Mouse (Mus musculus): ENCODE results near the gene Fam3c. TPM values are rescaled to one million over a fixed set of nuclear protein-coding genes. Genes with fewer than 3 reads are reported as not detected.

Gene Fam3c
- total and polyA plus RNA-seq, 3 experiments: 28.2 to 396 (median 30.7) TPM

DNA sequence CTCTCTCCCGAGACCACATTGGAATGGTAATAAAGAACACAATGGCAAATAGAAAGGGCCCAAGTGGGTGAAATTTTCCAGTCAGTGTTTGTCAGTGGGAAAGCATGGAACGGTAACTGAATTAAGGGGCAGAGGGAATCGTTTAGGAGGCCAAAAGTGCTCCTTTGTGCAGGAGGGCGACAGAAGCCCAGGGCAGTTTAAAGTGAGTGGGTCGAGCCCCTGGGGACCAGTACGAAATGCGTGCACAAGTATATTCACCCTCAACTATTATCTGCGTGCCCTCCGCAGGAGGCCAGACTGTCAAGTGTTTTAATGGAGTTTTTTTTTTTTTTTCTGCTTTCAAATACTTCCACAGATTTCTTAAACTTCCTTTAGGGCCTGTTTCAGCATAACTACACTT is 47.3 kb upstream of the Fam3c start:
- Histone ChIP-seq H3K4me3 (ENCODE audit: control insufficient read depth in 1 of 2, insufficient read depth in 1 of 2, low read depth in 2 of 2, low read length in 2 of 2) (no peak overlapping the region), H3K9ac (ENCODE audit: control insufficient read depth, low read depth, low read length, poor library complexity, severe bottlenecking) (no peak overlapping the region), H3K79me2 (ENCODE audit: control insufficient read depth, insufficient read depth, low read length, poor library complexity) (no peaks in the 10 kb centered on the region), H3K4me1 (ENCODE audit: control insufficient read depth in 1 of 2, insufficient read depth in 2 of 2, low read length in 2 of 2) (0 out of 4 replicates have a peak, but pooled peaks cover 0 to 5% of the 10 kb centered on the region in 2 experiments), H3K36me3 (ENCODE audit: control insufficient read depth in 1 of 2, insufficient read depth in 2 of 2, low read length in 2 of 2) (peaks cover 0 to 2% of the 10 kb centered on the region in 2 experiments; a peak in 2 of 4 replicates), H3K27me3 (ENCODE audit: control insufficient read depth in 1 of 2, insufficient read depth in 2 of 2, low read length in 2 of 2) (no peaks in the 10 kb centered on the region), H3K27ac (ENCODE audit: control insufficient read depth, low read depth, low read length) (no peak overlapping the region), H3K9me3 (replicated peaks; ENCODE audit: insufficient read depth, low read length) (no peaks in the 10 kb centered on the region)
- TF ChIP-seq ZMIZ1 (IDR thresholded peaks at IDR 0.05; ENCODE audit: low read depth, low read length) (no peak), MAX (IDR thresholded peaks at IDR 0.05; ENCODE audit: low read length) (no peak), BHLHE40 (IDR thresholded peaks at IDR 0.05; ENCODE audit: borderline replicate concordance, low read depth, low read length) (no peak), NELFE (IDR thresholded peaks at IDR 0.05; ENCODE audit: low read depth, low read length) (no peak), TAL1 (IDR thresholded peaks at IDR 0.05; ENCODE audit: low read length) (no peak), RCOR1 (IDR thresholded peaks at IDR 0.05; ENCODE audit: low read depth, low read length) (no peak), TBP (IDR thresholded peaks at IDR 0.05; ENCODE audit: low read depth, low read length) (no peak)
- no peak for DNase-seq (ENCODE audit: low read depth, low spot score)

DNA sequence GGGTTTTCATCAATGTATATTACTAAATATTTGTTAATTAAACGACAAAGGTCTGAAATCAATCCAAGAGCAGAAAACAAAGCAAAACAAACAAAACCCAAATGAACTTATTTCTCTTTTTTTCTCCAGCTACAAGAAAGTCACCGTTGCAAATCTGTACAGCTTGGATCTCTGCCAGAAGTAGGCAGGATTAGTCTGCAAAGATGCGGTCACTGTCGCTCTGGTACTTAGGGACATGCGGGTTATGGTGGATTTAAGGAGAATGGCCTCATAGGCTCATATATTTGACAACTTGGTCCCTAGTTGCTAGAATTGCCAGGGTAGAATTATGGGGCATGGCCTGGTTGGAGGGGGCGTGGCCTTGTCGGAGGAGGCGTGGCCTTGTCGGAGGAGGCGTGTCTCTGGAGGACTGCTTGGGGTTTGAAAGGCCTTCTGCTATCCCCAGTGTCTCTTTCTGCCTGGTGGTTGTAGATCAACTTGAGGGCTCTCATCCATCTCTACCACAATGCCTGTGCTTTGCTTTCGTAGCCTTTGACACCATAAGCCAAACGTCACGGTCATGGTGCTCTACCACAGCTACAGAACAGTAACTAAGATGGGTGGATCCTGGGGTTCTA is 46.6 kb upstream of the Fam3c start:
- no peaks in the 10 kb centered on the region for H3K9me3 ChIP-seq (replicated peaks; ENCODE audit: insufficient read depth, low read length)
- H3K27me3 ChIP-seq (ENCODE audit: control insufficient read depth in 1 of 2, insufficient read depth in 2 of 2, low read length in 2 of 2): no peaks in the 10 kb centered on the region
- H3K79me2 ChIP-seq (ENCODE audit: control insufficient read depth, insufficient read depth, low read length, poor library complexity): no peaks in the 10 kb centered on the region
- DNase-seq (ENCODE audit: low read depth, low spot score): peak; percentile 59
- 0 out of 4 replicates have a peak, but pooled peaks cover 0 to 5% of the 10 kb centered on the region in 2 experiments for H3K4me1 ChIP-seq (ENCODE audit: control insufficient read depth in 1 of 2, insufficient read depth in 2 of 2, low read length in 2 of 2)
- H3K27ac ChIP-seq (ENCODE audit: control insufficient read depth, low read depth, low read length): no peak overlapping the region
- TF ChIP-seq MYB (IDR thresholded peaks at IDR 0.05; ENCODE audit: low read depth, low read length): no peak
- peak; percentile 55; the same call in 1 of the 2 replicates for TF ChIP-seq RCOR1 (IDR thresholded peaks at IDR 0.05; ENCODE audit: low read depth, low read length)
- no peak for TF ChIP-seq CTCF (IDR thresholded peaks at IDR 0.05 in 2 of 3, conservative IDR thresholded peaks at IDR 0.05 in 1 of 3; ENCODE audit: control insufficient read depth in 1 of 3, insufficient read depth in 1 of 3, low read depth in 2 of 3, low read length in 3 of 3, poor library complexity in 1 of 3, severe bottlenecking in 1 of 3)
- H3K36me3 ChIP-seq (ENCODE audit: control insufficient read depth in 1 of 2, insufficient read depth in 2 of 2, low read length in 2 of 2): peaks cover 0 to 2% of the 10 kb centered on the region in 2 experiments; a peak in 2 of 4 replicates
- no peak overlapping the region for H3K9ac ChIP-seq (ENCODE audit: control insufficient read depth, low read depth, low read length, poor library complexity, severe bottlenecking)
- H3K4me3 ChIP-seq (ENCODE audit: control insufficient read depth in 1 of 2, insufficient read depth in 1 of 2, low read depth in 2 of 2, low read length in 2 of 2): no peak overlapping the region

- Histone ChIP-seq H3K9ac (ENCODE audit: control insufficient read depth, low read depth, low read length, poor library complexity, severe bottlenecking) (no peak overlapping the region), H3K36me3 (ENCODE audit: control insufficient read depth in 1 of 2, insufficient read depth in 2 of 2, low read length in 2 of 2) (peaks cover 0 to 2% of the 10 kb centered on the region in 2 experiments; a peak in 2 of 4 replicates), H3K4me1 (ENCODE audit: control insufficient read depth in 1 of 2, insufficient read depth in 2 of 2, low read length in 2 of 2) (0 out of 4 replicates have a peak, but pooled peaks cover 0 to 5% of the 10 kb centered on the region in 2 experiments), H3K27ac (ENCODE audit: control insufficient read depth, low read depth, low read length) (no peak overlapping the region), H3K79me2 (ENCODE audit: control insufficient read depth, insufficient read depth, low read length, poor library complexity) (no peaks in the 10 kb centered on the region), H3K27me3 (ENCODE audit: control insufficient read depth in 1 of 2, insufficient read depth in 2 of 2, low read length in 2 of 2) (no peaks in the 10 kb centered on the region), H3K9me3 (replicated peaks; ENCODE audit: insufficient read depth, low read length) (no peaks in the 10 kb centered on the region), H3K4me3 (ENCODE audit: control insufficient read depth in 1 of 2, insufficient read depth in 1 of 2, low read depth in 2 of 2, low read length in 2 of 2) (no peak overlapping the region)
- TF ChIP-seq TAL1 (IDR thresholded peaks at IDR 0.05; ENCODE audit: low read length) (peak; percentile 60), ZKSCAN1 (IDR thresholded peaks at IDR 0.05; ENCODE audit: low read depth, low read length) (no peak), GATA1 (IDR thresholded peaks at IDR 0.05; ENCODE audit: low read depth, low read length) (peak; percentile 57), EP300 (IDR thresholded peaks at IDR 0.05; ENCODE audit: low read depth in 1 of 2, low read length in 2 of 2) (peak; percentile 28 to 69; a peak in 2 of 4 replicates), ETS1 (IDR thresholded peaks at IDR 0.05; ENCODE audit: low read depth, low read length) (0 out of 2 replicates have a peak, but pooled peaks have one; percentile 24), MAFK (IDR thresholded peaks at IDR 0.05; ENCODE audit: borderline replicate concordance, low read depth, low read length) (no peak), CHD2 (IDR thresholded peaks at IDR 0.05; ENCODE audit: low read length) (no peak), RCOR1 (IDR thresholded peaks at IDR 0.05; ENCODE audit: low read depth, low read length) (peak; percentile 49; the same call in 1 of the 2 replicates), TCF12 (IDR thresholded peaks at IDR 0.05; ENCODE audit: low read depth, low read length) (peak; percentile 53; the same call in 1 of the 2 replicates), ZMIZ1 (IDR thresholded peaks at IDR 0.05; ENCODE audit: low read depth, low read length) (no peak), JUND (IDR thresholded peaks at IDR 0.05; ENCODE audit: low read depth, low read length) (no peak)
- DNase-seq (ENCODE audit: low read depth, low spot score): peak; percentile 49
These were observed 46.0 kb upstream of the Fam3c start for GRCm38 (mm10) chr6:22402037-22402436.

All from MEL (cell line).